Mouse (Mus musculus) testis, adult 2 months (tissue): ENCODE results near the gene Rfx5. TPM values are rescaled to one million over a fixed set of nuclear protein-coding genes. Genes with fewer than 3 reads are reported as not detected.

Experiments
- H3K27ac ChIP-seq: fragments of 200-500 bp; 2 replicates; pipeline ENCODE4 v1.5.1; 2012; ENCODE audit warnings: low read depth, low read length; ENCODE audit not compliant: control insufficient read depth, insufficient read depth
- H3K27me3 ChIP-seq: fragments of 200-500 bp; 2 replicates; pipeline ENCODE4 v1.6.1; 2012; ENCODE audit warnings: mild to moderate bottlenecking, low read length, moderate library complexity; ENCODE audit not compliant: control insufficient read depth, insufficient read depth
- H3K36me3 ChIP-seq: fragments of 200-500 bp; 2 replicates; pipeline ENCODE4 v1.6.1; 2012; ENCODE audit warnings: mild to moderate bottlenecking, low read length; ENCODE audit not compliant: control insufficient read depth, insufficient read depth
- H3K4me1 ChIP-seq: fragments of 200-500 bp; 2 replicates; pipeline ENCODE4 v1.6.1; 2012; ENCODE audit warnings: low read length; ENCODE audit not compliant: control insufficient read depth, insufficient read depth
- H3K4me3 ChIP-seq: fragments of 200-500 bp; 2 replicates; pipeline ENCODE4 v1.5.1; 2012; ENCODE audit warnings: low read depth, mild to moderate bottlenecking, low read length, moderate library complexity, mixed read lengths; ENCODE audit not compliant: control insufficient read depth
- CTCF ChIP-seq: fragments of 200-500 bp; IDR thresholded peaks from 2 replicates; pipeline ENCODE4 v1.5.1; 2012; ENCODE audit warnings: low read depth, mild to moderate bottlenecking, inconsistent platforms, low read length, moderate library complexity; ENCODE audit not compliant: control insufficient read depth, insufficient read depth, insufficient replicate concordance
- POLR2A ChIP-seq: fragments of 200-500 bp; IDR thresholded peaks from 2 replicates; pipeline ENCODE4 v1.6.1; 2012; ENCODE audit warnings: low read depth, mild to moderate bottlenecking, inconsistent platforms, low read length, moderate library complexity; ENCODE audit not compliant: control insufficient read depth
- polyA plus RNA-seq: library from polyadenylated mRNA; depleted of rRNA; stranded (reverse); fragments of >200 nt; gene quantifications from 2 replicates; pipeline ENCODE4 v1.2.3, GENCODE M21; 2012; rRNA removed

Rfx5 gene
- polyA plus RNA-seq, 1 experiment: 13.6 TPM

GRCm38 (mm10) chr3:95007706-95008105 lies 53.8 kb downstream of the Rfx5 start:
- H3K27ac ChIP-seq: no peak overlapping the region
- no peaks in the 10 kb centered on the region for H3K4me1 ChIP-seq
- TF ChIP-seq POLR2A: no peak
- TF ChIP-seq CTCF: no peak
- H3K27me3 ChIP-seq: no peaks in the 10 kb centered on the region
- peaks cover 3% of the 10 kb centered on the region for H3K36me3 ChIP-seq
- H3K4me3 ChIP-seq: no peak overlapping the region

- H3K36me3 ChIP-seq: peaks cover 1% of the 10 kb centered on the region
- TF ChIP-seq POLR2A (no peak), CTCF (no peak)
- no peak overlapping the region for H3K4me3 ChIP-seq
- no peak overlapping the region for H3K27ac ChIP-seq
- no peaks in the 10 kb centered on the region for H3K27me3 ChIP-seq
- H3K4me1 ChIP-seq: peaks cover 7% of the 10 kb centered on the region
These were observed 56.5 kb downstream of the Rfx5 start for GRCm38 (mm10) chr3:95010396-95010795.

Other genes with a start within 250 kb of the Rfx5 start
- gene Cgn, start 167.6 kb upstream of the Rfx5 start, polyA plus RNA-seq: 12.6 and 17.4 TPM in 2 replicates
- 13.9 and 15.9 TPM in 2 replicates for gene Pogz, start 116.5 kb upstream of the Rfx5 start, polyA plus RNA-seq
- gene Psmb4, start 67.1 kb upstream of the Rfx5 start, polyA plus RNA-seq: 140 and 167 TPM in 2 replicates
- gene Selenbp1, start 21.0 kb upstream of the Rfx5 start, polyA plus RNA-seq: 19.4 and 24.6 TPM in 2 replicates
- 24.1 and 24.3 TPM in 2 replicates for gene Pi4kb, start 20.7 kb downstream of the Rfx5 start, polyA plus RNA-seq
- 37.7 and 43.3 TPM in 2 replicates for gene Zfp687, start 61.4 kb downstream of the Rfx5 start, polyA plus RNA-seq
- 209 and 219 TPM in 2 replicates for gene Psmd4, start 88.5 kb downstream of the Rfx5 start, polyA plus RNA-seq
- 14.4 and 17.8 TPM in 2 replicates for gene Pip5k1a, start 152.9 kb downstream of the Rfx5 start, polyA plus RNA-seq
- 31.8 and 32.6 TPM in 2 replicates for gene Vps72, start 156.9 kb downstream of the Rfx5 start, polyA plus RNA-seq
- 8.6 and 10.4 TPM in 2 replicates for gene Tmod4, start 170.4 kb downstream of the Rfx5 start, polyA plus RNA-seq
- 41.4 and 43.3 TPM in 2 replicates for gene Scnm1, start 179.9 kb downstream of the Rfx5 start, polyA plus RNA-seq
- gene Lysmd1, start 180.0 kb downstream of the Rfx5 start, polyA plus RNA-seq: 7.5 and 7.9 TPM in 2 replicates
- gene Tnfaip8l2, start 188.3 kb downstream of the Rfx5 start, polyA plus RNA-seq: 0.81 and 0.82 TPM in 2 replicates
- gene Sema6c, start 206.4 kb downstream of the Rfx5 start, polyA plus RNA-seq: 31.3 and 38.5 TPM in 2 replicates